Mouse (Mus musculus) left cerebral cortex, adult 2 months (tissue): ENCODE measurements at regions not wholly inside any gene's neighbourhood (a gene's known extent, or its start where the extent isn't known, plus 50 kb on each side); places are given as distances from the start of the nearest gene placed in this dataset.

Source experiments
- DNase-seq, 2 experiments: peaks; one replicate each; pipeline ENCODE4 v3.0.0; 2021 to 2022; ENCODE audit warnings: low spot score in 2 of 2, mixed read lengths in 1 of 2; ENCODE audit errors: extremely low spot score in 1 of 2
- H3K27ac ChIP-seq: fragments of 200-600 bp; 2 replicates; pipeline ENCODE4 v1.8.1; 2022
- H3K4me3 ChIP-seq: fragments of 200-600 bp; 2 replicates; pipeline ENCODE4 v1.8.1; 2022
- CTCF ChIP-seq: fragments of 200-600 bp; IDR thresholded peaks from 2 replicates; pipeline ENCODE4 v1.8.1; 2022; ENCODE audit warnings: antibody characterized with exemption, mild to moderate bottlenecking, moderate library complexity
- intact Hi-C: fragments of 180-260 bp; cut with DNase I; formaldehyde crosslinking; loops from one replicate; pipeline ENCODE4 v1.15.1; 2025

DNA sequence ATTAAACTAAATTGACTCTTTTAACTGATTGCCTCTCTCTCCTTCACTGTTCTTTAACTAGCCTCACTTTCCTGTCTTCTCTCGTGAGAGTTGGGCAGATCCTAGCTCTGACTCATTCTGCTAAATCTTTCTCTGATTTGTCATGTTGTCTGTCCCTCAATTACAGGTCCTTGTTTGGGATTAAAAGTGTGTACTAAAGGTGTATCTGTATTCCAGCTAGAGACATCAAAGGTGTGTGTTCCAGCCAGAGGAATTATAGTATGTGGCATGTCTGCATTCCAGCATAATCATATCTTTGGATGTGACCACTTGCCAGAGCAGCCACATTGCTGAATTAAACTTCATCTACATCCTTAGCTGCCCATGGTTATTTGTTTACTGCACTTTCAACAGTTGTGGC, 167.5 kb upstream of the Fam83b start:
- Histone ChIP-seq H3K4me3 (no peak overlapping the region), H3K27ac (no peak overlapping the region)
- intact Hi-C loops: no loop called here
- no peak for TF ChIP-seq CTCF
- DNase-seq: no peak

DNA sequence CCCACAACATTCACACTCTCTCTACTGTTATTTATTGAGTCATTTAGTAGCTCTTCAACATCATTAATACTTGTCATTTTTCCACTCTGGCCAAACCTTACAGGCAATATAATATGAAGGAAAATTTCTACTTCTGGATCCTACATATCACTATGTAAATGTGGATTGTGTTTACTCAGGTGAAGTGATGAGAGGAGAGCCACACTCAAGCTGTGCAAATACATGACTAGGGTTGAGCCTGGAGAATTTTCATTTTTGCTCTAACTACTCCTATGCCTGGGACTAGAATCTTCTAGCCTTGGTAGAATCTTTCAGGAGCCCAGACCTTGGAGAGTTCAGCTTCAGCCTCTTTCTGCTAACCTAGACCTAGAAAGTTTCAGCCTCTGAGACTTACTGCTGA, 166.9 kb upstream of the Fam83b start:
- intact Hi-C loops: no loop called here
- DNase-seq: no peak
- no peak overlapping the region for H3K27ac ChIP-seq
- H3K4me3 ChIP-seq: no peak overlapping the region
- no peak for TF ChIP-seq CTCF

GRCm38 (mm10) chr9:76722881-76723280, 156.0 kb upstream of the Fam83b start:
- no peak overlapping the region for H3K27ac ChIP-seq
- intact Hi-C loops: no loop called here

GRCm38 (mm10) chr9:76715852-76716251, 148.9 kb upstream of the Fam83b start:
- Histone ChIP-seq H3K27ac (no peak overlapping the region), H3K4me3 (no peak overlapping the region)
- no peak for TF ChIP-seq CTCF
- DNase-seq: no peak
- intact Hi-C loops: no loop called here

More at GRCm38 (mm10) chr9:76722881-76723280, 156.0 kb upstream of the Fam83b start:
- TF ChIP-seq CTCF: no peak
- H3K4me3 ChIP-seq: no peak overlapping the region
- DNase-seq: no peak

DNA sequence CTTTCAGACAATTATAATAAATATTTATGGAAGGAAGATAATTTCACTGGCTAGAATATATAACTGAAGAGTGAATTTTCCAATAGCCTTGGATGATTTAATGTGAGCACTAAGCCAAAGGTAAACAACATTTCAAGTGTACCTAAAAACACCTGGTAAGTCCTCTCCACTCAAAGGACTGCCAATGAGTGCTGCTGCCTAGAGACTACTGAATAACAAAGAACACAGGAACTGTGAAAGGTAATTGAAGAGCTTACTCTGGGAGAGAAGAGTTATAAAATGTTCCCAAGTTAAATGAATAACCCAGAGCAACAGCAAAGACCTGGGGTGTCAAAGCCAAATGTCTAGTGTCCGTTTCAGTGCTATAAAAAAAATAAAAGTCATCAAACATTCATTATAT, 139.5 kb upstream of the Fam83b start:
- no peak for TF ChIP-seq CTCF
- no peak overlapping the region for H3K27ac ChIP-seq
- no peak overlapping the region for H3K4me3 ChIP-seq

DNA sequence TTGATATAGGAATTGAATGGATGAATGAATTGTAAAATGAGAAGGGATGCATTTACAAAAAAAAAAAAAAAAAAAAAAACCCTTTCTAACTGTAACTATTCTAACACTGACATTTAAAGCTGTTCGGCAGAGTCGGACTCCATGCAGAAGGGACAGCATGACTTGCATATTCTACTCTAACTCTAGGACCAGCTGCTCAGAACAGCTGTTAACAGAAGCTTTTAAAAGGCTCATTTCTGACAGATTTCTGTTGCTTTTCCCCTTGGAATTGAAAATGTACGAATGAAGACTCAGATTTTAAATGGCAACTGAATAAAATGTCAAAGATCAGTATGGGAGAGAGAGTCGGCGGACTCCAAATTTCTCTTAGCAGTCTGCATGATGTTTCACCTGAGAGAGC, 138.9 kb upstream of the Fam83b start:
- no peak overlapping the region for H3K27ac ChIP-seq
- no peak overlapping the region for H3K4me3 ChIP-seq
- DNase-seq: no peak
- TF ChIP-seq CTCF: no peak
- intact Hi-C loops: no loop called here

More for the DNA sequence above, 139.5 kb upstream of the Fam83b start:
- DNase-seq: no peak
- intact Hi-C loops: no loop called here

- Histone ChIP-seq H3K4me3 (no peak overlapping the region), H3K27ac (no peak overlapping the region)
- intact Hi-C loops: no loop called here
- DNase-seq: no peak
- TF ChIP-seq CTCF: no peak
Observed at GRCm38 (mm10) chr9:76695547-76695946, 128.6 kb upstream of the Fam83b start.

DNA sequence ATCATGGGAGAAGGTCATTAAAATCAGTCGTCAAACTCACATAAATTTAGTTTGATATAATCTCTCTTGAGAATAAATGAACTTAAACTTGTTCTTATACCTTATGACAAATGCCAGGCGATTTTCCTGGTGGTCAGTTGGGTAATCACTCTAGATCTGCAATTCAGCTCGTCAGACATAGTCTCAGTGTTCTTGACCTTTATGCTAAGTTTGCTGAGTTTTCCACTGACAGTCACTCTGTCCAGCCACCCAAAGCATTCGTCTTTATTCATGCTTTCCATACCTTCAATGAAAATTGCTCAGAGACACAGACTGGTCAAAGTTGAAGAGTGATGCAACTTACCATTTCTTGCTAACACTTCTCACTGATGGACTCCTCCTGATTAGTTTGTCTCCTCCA, 126.1 kb upstream of the Fam83b start:
- Histone ChIP-seq H3K4me3 (no peak overlapping the region), H3K27ac (no peak overlapping the region)
- DNase-seq: no peak
- no peak for TF ChIP-seq CTCF
- intact Hi-C loops: no loop called here

DNA sequence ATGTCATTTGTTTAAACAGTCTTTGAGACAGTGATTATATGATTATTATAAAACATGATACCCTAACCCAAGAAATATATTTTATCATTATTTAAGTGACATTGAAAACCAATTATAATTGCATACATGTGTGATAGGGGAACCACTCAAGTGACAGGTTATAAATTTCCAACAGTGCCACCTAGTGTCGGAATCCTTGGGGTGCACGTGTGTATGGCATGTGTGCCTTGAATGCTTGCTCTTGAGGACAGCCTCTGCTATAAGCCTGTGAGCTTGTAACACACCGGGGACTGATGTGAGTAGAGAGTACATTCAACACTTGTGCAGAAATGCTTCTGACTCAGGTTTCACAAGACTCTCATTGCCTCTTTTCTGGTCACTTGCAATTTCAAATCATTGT, 93.9 kb upstream of the Fam83b start:
- H3K4me3 ChIP-seq: no peak overlapping the region
- DNase-seq: peak; percentile 29 to 56
- intact Hi-C loops: loop anchor here (2.0 kb wide), 2 partner anchors 270 to 390 kb away; no protein-coding TSS in a partner anchor
- peak; percentile 73 for TF ChIP-seq CTCF
- no peak overlapping the region for H3K27ac ChIP-seq

DNA sequence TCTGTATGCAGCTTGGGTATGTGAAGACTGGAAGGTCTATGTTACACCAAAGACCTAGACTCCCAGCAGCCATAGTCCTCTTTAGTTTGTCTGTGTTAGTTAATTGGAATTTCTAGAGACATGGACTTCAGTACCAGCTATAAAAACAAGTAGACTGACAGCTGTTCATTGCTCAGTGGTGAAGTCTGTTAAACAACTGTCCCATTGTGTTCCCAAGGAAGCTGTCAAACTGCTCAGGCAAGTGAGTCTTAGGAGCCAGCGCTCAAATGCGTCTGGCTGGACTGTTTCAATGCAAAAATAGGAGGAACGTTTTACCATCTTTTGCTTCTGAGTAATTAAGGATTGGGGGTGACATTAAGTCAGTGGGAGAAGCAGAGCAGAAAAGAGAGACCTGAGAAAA, 92.9 kb upstream of the Fam83b start:
- no peak for DNase-seq
- Histone ChIP-seq H3K27ac (no peak overlapping the region), H3K4me3 (no peak overlapping the region)
- TF ChIP-seq CTCF: no peak
- intact Hi-C loops: loop anchor here (2.0 kb wide), 2 partner anchors 269 to 389 kb away; no protein-coding TSS in a partner anchor

DNA sequence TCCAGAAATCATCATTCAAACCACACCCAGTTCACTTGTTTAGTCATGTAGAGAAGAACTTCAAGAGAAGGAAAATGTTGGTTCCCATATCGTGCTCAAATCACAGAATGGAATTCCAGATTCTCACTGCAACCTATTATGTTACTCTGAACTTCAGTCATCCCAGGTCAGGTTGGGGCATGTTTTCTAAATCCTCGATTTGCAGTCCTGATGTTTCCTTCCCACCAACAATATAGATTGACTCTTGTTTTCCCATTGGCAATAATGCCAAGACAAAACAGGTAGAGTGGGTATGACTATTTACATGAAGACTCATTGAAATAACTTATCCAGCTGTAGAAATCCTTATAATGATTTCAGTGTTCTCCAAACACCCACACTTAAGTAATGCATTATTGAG, 86.4 kb upstream of the Fam83b start:
- no peak for DNase-seq
- no peak for TF ChIP-seq CTCF
- intact Hi-C loops: no loop called here
- no peak overlapping the region for H3K4me3 ChIP-seq
- H3K27ac ChIP-seq: no peak overlapping the region

DNA sequence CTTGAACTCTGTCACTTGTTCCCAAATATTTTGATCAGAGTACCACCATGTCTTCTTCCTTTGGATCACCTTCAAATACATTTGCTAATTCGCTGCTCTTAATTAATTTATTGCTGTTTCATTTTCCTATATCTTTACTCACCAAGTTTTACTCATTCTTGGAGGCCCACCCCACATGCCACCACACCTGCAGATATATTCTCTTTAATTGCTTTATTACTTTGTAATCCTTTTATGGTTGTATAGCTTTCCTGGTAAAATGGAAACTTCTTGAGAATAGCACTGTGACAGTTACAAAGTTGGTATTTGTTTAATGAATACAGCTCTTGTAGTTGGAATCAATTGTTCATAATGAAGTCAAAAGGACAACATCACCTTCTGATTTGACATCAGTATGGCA, 82.6 kb upstream of the Fam83b start:
- no peak for TF ChIP-seq CTCF

DNA sequence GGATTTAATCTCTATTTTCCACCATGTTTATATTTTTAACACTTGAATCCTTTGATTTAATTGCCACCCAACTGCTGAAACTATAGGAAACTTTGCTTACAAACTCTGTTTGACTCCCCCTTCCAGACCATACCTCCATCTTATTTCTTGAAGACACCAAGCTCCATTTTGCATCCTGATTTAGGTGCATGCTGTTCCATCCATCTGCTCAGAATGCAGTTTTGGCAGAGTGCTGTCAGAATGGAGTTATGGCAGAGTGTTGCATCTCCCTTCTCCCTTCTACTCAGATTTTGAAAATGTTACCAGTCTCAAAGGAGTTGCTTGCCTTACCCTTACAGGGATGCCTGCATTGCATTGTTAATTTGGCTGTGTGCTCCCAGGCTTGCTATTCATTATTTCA, 79.5 kb upstream of the Fam83b start:
- no peak for TF ChIP-seq CTCF
- intact Hi-C loops: no loop called here
- Histone ChIP-seq H3K27ac (no peak overlapping the region), H3K4me3 (no peak overlapping the region)
- no peak for DNase-seq

More for the DNA sequence above, 82.6 kb upstream of the Fam83b start:
- intact Hi-C loops: no loop called here
- Histone ChIP-seq H3K27ac (no peak overlapping the region), H3K4me3 (no peak overlapping the region)
- DNase-seq: no peak
